11 mouse cellular contexts compared by ENCODE assay signal in the genomic region with DNA sequence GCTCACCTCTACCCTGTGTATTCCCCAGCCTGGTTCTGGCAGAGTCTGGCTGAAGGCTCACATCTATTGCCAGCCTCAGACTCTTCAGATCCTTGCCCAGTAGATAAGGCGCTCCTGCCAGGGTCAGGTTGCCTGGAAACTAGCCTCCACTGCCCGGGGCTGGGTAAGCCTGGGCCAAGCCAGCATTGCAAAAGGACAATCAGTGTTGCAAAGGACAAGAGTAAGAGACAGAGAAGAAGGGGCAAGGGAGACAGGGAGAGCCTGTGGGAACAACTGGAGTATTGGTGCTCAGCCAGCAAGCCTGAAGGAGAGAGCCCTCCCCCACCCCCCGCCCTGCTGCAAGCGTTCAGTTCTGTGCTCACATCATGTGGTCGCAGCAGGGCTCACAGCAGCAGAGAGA.
DNase-seq lines count a peak whose midpoint lies in the region; ATAC-seq and TF ChIP-seq lines count a peak whose summit lies in the region.
"Had no signal": no experiment of that assay in that cellular context is flagged by ENCODE, and none has a peak within 500 bp of the region (broad histone marks: within the 10 kb centered on the region; RNA-seq: fewer than 3 reads in every experiment).

No protein-coding gene starts in this region.

- no peak overlapping the region for H3K4me3 ChIP-seq in hindbrain, embryonic 15.5 days
- H3K4me3 ChIP-seq in hindbrain, embryonic 13.5 days = no peak overlapping the region
- no peak overlapping the region for H3K4me3 ChIP-seq in midbrain, postnatal 0 days (ENCODE audit: low read depth, low read length)

- H3K4me1 ChIP-seq in hindbrain, embryonic 15.5 days (replicated peaks) = 0 out of 2 replicates have a peak, but pooled peaks cover 4% of the 10 kb centered on the region
- H3K4me1 ChIP-seq in hindbrain, embryonic 13.5 days (replicated peaks) = peaks cover 7% of the 10 kb centered on the region; the same call in 1 of the 2 replicates
- H3K4me1 ChIP-seq in midbrain, postnatal 0 days (ENCODE audit: insufficient read depth, low read length) = no peaks in the 10 kb centered on the region

- no peaks in the 10 kb centered on the region for H3K36me3 ChIP-seq in hindbrain, embryonic 15.5 days
- H3K36me3 ChIP-seq in hindbrain, embryonic 13.5 days = no peaks in the 10 kb centered on the region
- H3K36me3 ChIP-seq in midbrain, postnatal 0 days (ENCODE audit: insufficient read depth, low read length) = no peaks in the 10 kb centered on the region

- peak; percentile 55 to 77 for DNase-seq in adrenal gland, adult (ENCODE audit: inconsistent age in 2 of 2, low spot score in 1 of 2)
- DNase-seq in adrenal gland, postnatal 4 days (ENCODE audit: low spot score in 2 of 2) = no peak
- DNase-seq in ovary, adult 18-20 months (ENCODE audit: low spot score) = peak; percentile 51
- DNase-seq in ovary, postnatal 10 days (ENCODE audit: low spot score) = no peak
- DNase-seq in midbrain, postnatal 0 days (ENCODE audit: low spot score) = peak; percentile 8
- no peak for DNase-seq in spleen, adult 12 weeks (ENCODE audit: low spot score)
- DNase-seq: kidney, postnatal 36 days; liver, postnatal 0 days; thymus, adult 18-20 months had no signal

- H3K27me3 ChIP-seq in hindbrain, embryonic 15.5 days = no peaks in the 10 kb centered on the region
- H3K27me3 ChIP-seq in hindbrain, embryonic 13.5 days = peaks cover 10% of the 10 kb centered on the region; the same call in 1 of the 2 replicates
- no peaks in the 10 kb centered on the region for H3K27me3 ChIP-seq in midbrain, postnatal 0 days (ENCODE audit: insufficient read depth, low read length)

- H3K27ac ChIP-seq in hindbrain, embryonic 15.5 days (replicated peaks) = no peak overlapping the region
- no peak overlapping the region for H3K27ac ChIP-seq in hindbrain, embryonic 13.5 days
- H3K27ac ChIP-seq in midbrain, postnatal 0 days (ENCODE audit: low read depth, low read length) = no peak overlapping the region

- peak; percentile 79 for ATAC-seq in hindbrain, embryonic 15.5 days (ENCODE audit: low FRiP score, low read depth)
- no peak for ATAC-seq in hindbrain, embryonic 13.5 days (ENCODE audit: low FRiP score)
- ATAC-seq in midbrain, postnatal 0 days (ENCODE audit: low FRiP score) = no peak
- ATAC-seq: liver, postnatal 0 days had no signal

- 55% methylated on average over 5 of the region's 5 CpGs for WGBS in hindbrain, embryonic 15.5 days
- 46% methylated on average over 5 of the region's 5 CpGs for WGBS in hindbrain, embryonic 13.5 days
- WGBS in midbrain, postnatal 0 days = 44% methylated on average over 5 of the region's 5 CpGs

- no peak overlapping the region for H3K9ac ChIP-seq in hindbrain, embryonic 15.5 days
- H3K9ac ChIP-seq in hindbrain, embryonic 13.5 days = no peak overlapping the region
- H3K9ac ChIP-seq in midbrain, postnatal 0 days (replicated peaks; ENCODE audit: low read length, poor library complexity, severe bottlenecking) = no peak overlapping the region
- H3K9ac ChIP-seq: liver, postnatal 0 days had no signal

- H3K4me2 ChIP-seq in hindbrain, embryonic 15.5 days = no peak overlapping the region
- no peak overlapping the region for H3K4me2 ChIP-seq in hindbrain, embryonic 13.5 days
- no peak overlapping the region for H3K4me2 ChIP-seq in midbrain, postnatal 0 days (ENCODE audit: low read depth, low read length, poor library complexity, severe bottlenecking)

- no peaks in the 10 kb centered on the region for H3K9me3 ChIP-seq in hindbrain, embryonic 15.5 days
- H3K9me3 ChIP-seq in hindbrain, embryonic 13.5 days = no peaks in the 10 kb centered on the region
- no peaks in the 10 kb centered on the region for H3K9me3 ChIP-seq in midbrain, postnatal 0 days (ENCODE audit: low read length)

- TF ChIP-seq CTCF in midbrain, postnatal 0 days (IDR thresholded peaks at IDR 0.05) = no peak

Comparison
In these comparisons a context has a peak if more than half of its experiments do, and no peak if none do; other contexts are left out.
1. DNase-seq: peak in adrenal gland, adult (2 of 2), ovary, adult 18-20 months (single experiment) and midbrain, postnatal 0 days (single experiment); none in adrenal gland, postnatal 4 days (0 of 2), ovary, postnatal 10 days (single experiment) and spleen, adult 12 weeks (single experiment).